Comparison of ENCODE assay signal across 15 mouse cellular contexts in genomic region chr2:181769397-181769796, GRCm38 (mm10). TPM values are rescaled to one million over a fixed set of nuclear protein-coding genes. Genes with fewer than 3 reads are reported as not detected.
DNase-seq lines count a peak whose midpoint lies in the region; ATAC-seq lines count a peak whose summit lies in the region.
"Had no signal": no experiment of that assay in that cellular context is flagged by ENCODE, and none has a peak within 500 bp of the region (broad histone marks: within the 10 kb centered on the region; RNA-seq: fewer than 3 reads in every experiment).

No protein-coding gene starts in this region.

- no peaks in the 10 kb centered on the region for H3K9me3 ChIP-seq in forebrain, embryonic 13.5 days (replicated peaks)
- H3K9me3 ChIP-seq in hindbrain, embryonic 16.5 days (ENCODE audit: control insufficient read depth, low read length) = no peaks in the 10 kb centered on the region
- no peaks in the 10 kb centered on the region for H3K9me3 ChIP-seq in neural tube, embryonic 13.5 days

- peaks cover 81% of the 10 kb centered on the region for H3K4me1 ChIP-seq in forebrain, embryonic 13.5 days
- peaks cover 33% of the 10 kb centered on the region for H3K4me1 ChIP-seq in hindbrain, embryonic 16.5 days (ENCODE audit: control insufficient read depth, insufficient read depth, low read depth, low read length)
- H3K4me1 ChIP-seq in neural tube, embryonic 13.5 days (replicated peaks) = peaks cover 72% of the 10 kb centered on the region

- no peaks in the 10 kb centered on the region for H3K36me3 ChIP-seq in forebrain, embryonic 13.5 days (ENCODE audit: poor library complexity, severe bottlenecking)
- H3K36me3 ChIP-seq in hindbrain, embryonic 16.5 days (ENCODE audit: control insufficient read depth, insufficient read depth, low read length) = no peaks in the 10 kb centered on the region
- H3K36me3 ChIP-seq in neural tube, embryonic 13.5 days = no peaks in the 10 kb centered on the region

- peak overlapping the region; percentile 78 for H3K4me2 ChIP-seq in forebrain, embryonic 13.5 days
- peak overlapping the region; percentile 71 for H3K4me2 ChIP-seq in hindbrain, embryonic 16.5 days (ENCODE audit: low read length)
- peak overlapping the region; percentile 87 for H3K4me2 ChIP-seq in neural tube, embryonic 13.5 days

- H3K4me3 ChIP-seq in forebrain, embryonic 13.5 days = peak overlapping the region; percentile 54
- peak overlapping the region; percentile 52 for H3K4me3 ChIP-seq in hindbrain, embryonic 16.5 days (ENCODE audit: low read length)
- peak overlapping the region; percentile 56 for H3K4me3 ChIP-seq in neural tube, embryonic 13.5 days
- H3K4me3 ChIP-seq: myocyte had no signal

- no peak for ATAC-seq in cerebellum, adult (ENCODE audit: insufficient number of reproducible peaks, low FRiP score, low TSS enrichment)
- ATAC-seq in forebrain, embryonic 13.5 days = no peak
- no peak for ATAC-seq in hindbrain, embryonic 16.5 days
- no peak for ATAC-seq in neural tube, embryonic 13.5 days (ENCODE audit: low read depth)

- intact Hi-C loops in left cerebral cortex, postnatal 36 days (cut with DNase I) = no loop called here

- peak; percentile 52 to 64 for DNase-seq in cerebellum, adult 18-20 months
- DNase-seq in left cerebral cortex, adult 18-20 months (ENCODE audit: low spot score in 2 of 2) = no peak
- no peak for DNase-seq in left cerebral cortex, postnatal 36 days (ENCODE audit: low spot score in 2 of 2)
- no peak for DNase-seq in layer of hippocampus, postnatal 10 days (ENCODE audit: low spot score in 2 of 2)
- DNase-seq: adrenal gland, postnatal 36 days; kidney, adult 9 months; layer of hippocampus, adult 9-11 months; lung, postnatal 36 days had no signal

- H3K27ac ChIP-seq in forebrain, embryonic 13.5 days = 0 out of 2 replicates have a peak overlapping the region, but pooled peaks have one; percentile 8
- no peak overlapping the region for H3K27ac ChIP-seq in hindbrain, embryonic 16.5 days (ENCODE audit: low read depth, low read length)
- H3K27ac ChIP-seq in neural tube, embryonic 13.5 days (replicated peaks) = peak overlapping the region; percentile 54

- H3K9ac ChIP-seq in forebrain, embryonic 13.5 days = peak overlapping the region; percentile 72
- H3K9ac ChIP-seq in hindbrain, embryonic 16.5 days (ENCODE audit: low read depth, low read length) = peak overlapping the region; percentile 43
- peak overlapping the region; percentile 81 for H3K9ac ChIP-seq in neural tube, embryonic 13.5 days

- 76% methylated on average over 2 of the region's 2 CpGs for WGBS in forebrain, embryonic 13.5 days
- 59% methylated on average over 2 of the region's 2 CpGs for WGBS in hindbrain, embryonic 16.5 days
- WGBS in neural tube, embryonic 13.5 days = 51% methylated on average over 2 of the region's 2 CpGs

- no peaks in the 10 kb centered on the region for H3K27me3 ChIP-seq in forebrain, embryonic 13.5 days
- H3K27me3 ChIP-seq in hindbrain, embryonic 16.5 days (replicated peaks; ENCODE audit: control insufficient read depth, insufficient read depth, low read length) = no peaks in the 10 kb centered on the region
- no peaks in the 10 kb centered on the region for H3K27me3 ChIP-seq in neural tube, embryonic 13.5 days

RNA-seq across cellular contexts. Expression of gene Myt1, which starts 6.3 kb away (rescaled TPM):
- polyA plus RNA-seq in forebrain, embryonic 13.5 days (2015; fragmentation: Nextera tagmentation; extraction: Ambion mirVana) = 39.9 and 40.9 TPM in 2 replicates
- polyA plus RNA-seq in hindbrain, embryonic 16.5 days (2015; fragmentation: Nextera tagmentation; extraction: Ambion mirVana) = 11.0 and 12.9 TPM in 2 replicates
- polyA plus RNA-seq in neural tube, embryonic 13.5 days (2015; fragmentation: Nextera tagmentation; extraction: Ambion mirVana) = 44.9 and 52.5 TPM in 2 replicates
- total RNA-seq in left cerebral cortex, adult 18-20 months (2021) = 10 to 100 TPM; 10.4 to 15.5 TPM
- total RNA-seq in left cerebral cortex, postnatal 36 days (2021) = 10 to 100 TPM; 11.7 to 29.5 TPM
- 10 to 100 TPM; 38.0 to 46.5 TPM for total RNA-seq in layer of hippocampus, postnatal 10 days (2021)
- total RNA-seq: hematopoietic stem cell, adult 5-6 weeks had no signal
- polyA plus RNA-seq: liver, embryonic 16.5 days had no signal

RNA-seq across cellular contexts. Expression of gene Oprl1, which starts 54.6 kb away (rescaled TPM):
- polyA plus RNA-seq in forebrain, embryonic 13.5 days (2015; fragmentation: Nextera tagmentation; extraction: Ambion mirVana) = 33.5 and 48.2 TPM in 2 replicates
- 93.8 and 96.3 TPM in 2 replicates for polyA plus RNA-seq in hindbrain, embryonic 16.5 days (2015; fragmentation: Nextera tagmentation; extraction: Ambion mirVana)
- polyA plus RNA-seq in neural tube, embryonic 13.5 days (2015; fragmentation: Nextera tagmentation; extraction: Ambion mirVana) = 63.8 and 64.0 TPM in 2 replicates
- 10 to 100 TPM; 57.5 to 61.9 TPM for total RNA-seq in left cerebral cortex, adult 18-20 months (2021)
- 10 to 100 TPM; 54.7 to 55.4 TPM for total RNA-seq in left cerebral cortex, postnatal 36 days (2021)
- 10 to 100 TPM; 52.9 to 62.8 TPM for total RNA-seq in layer of hippocampus, postnatal 10 days (2021)
- total RNA-seq: hematopoietic stem cell, adult 5-6 weeks had no signal
- polyA plus RNA-seq: myocyte had no signal

Comparison
In these comparisons a context has a peak if more than half of its experiments do, and no peak if none do; other contexts are left out.
1. DNase-seq: peak in cerebellum, adult 18-20 months (2 of 2); none in left cerebral cortex, adult 18-20 months (0 of 2), left cerebral cortex, postnatal 36 days (0 of 2) and layer of hippocampus, postnatal 10 days (0 of 2).
2. Peak in every context shown above with its lines, with median percentiles within 50 percentile points of each other: H3K4me2 ChIP-seq, H3K4me3 ChIP-seq and H3K9ac ChIP-seq.